Mouse (Mus musculus): Measurements from ENCODE around the gene Gm42791.

DNA sequence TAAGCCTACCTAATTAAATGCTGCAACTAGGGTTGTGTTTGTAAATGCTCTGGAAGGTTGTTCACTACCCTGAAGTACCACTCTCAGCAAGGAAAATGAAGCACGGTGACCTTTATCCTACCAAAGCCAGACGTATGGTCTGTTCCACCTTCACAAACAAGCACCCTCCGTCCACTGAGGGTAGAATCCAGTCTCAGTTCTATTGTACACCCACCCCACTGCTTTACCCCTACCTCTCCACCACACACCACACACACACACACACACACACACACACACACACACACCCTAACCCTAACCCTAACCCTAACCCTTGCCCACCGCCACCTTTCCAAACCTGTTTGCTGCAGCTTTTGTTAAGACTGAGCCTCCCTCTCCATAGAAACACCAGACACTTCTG lies 49.1 kb upstream of the Gm42791 start:
- TF ChIP-seq CTCF (IDR thresholded peaks at IDR 0.05; ENCODE audit: control insufficient read depth, insufficient read depth, low read length) (no peak), POLR2A (IDR thresholded peaks at IDR 0.05; ENCODE audit: borderline replicate concordance, control insufficient read depth, low read depth, low read length) (no peak)

All from bone marrow, adult 2 months (tissue).